Mouse (Mus musculus) adrenal gland, adult 2 months (tissue): Measurements from ENCODE around the gene Gphb5. TPM values are rescaled to one million over a fixed set of nuclear protein-coding genes. Genes with fewer than 3 reads are reported as not detected.

ENCODE experiments used
- DNase-seq: peaks from one replicate; pipeline ENCODE4 v3.0.0; 2021
- polyA plus RNA-seq: library from polyadenylated mRNA; depleted of rRNA; stranded (reverse); fragments of >200 nt; gene quantifications from 2 replicates; pipeline ENCODE4 v1.2.3, GENCODE M21; 2012; rRNA removed
- total RNA-seq, 2 experiments: library from RNA; stranded (reverse); gene quantifications; 2 replicates each; pipeline ENCODE4 v1.2.3; 2021

The Gphb5 gene
- total and polyA plus RNA-seq, 3 experiments = not detected

- DNase-seq = no peak
Measured at GRCm38 (mm10) chr12:75391526-75391925, 25.1 kb downstream of the Gphb5 start.

- peak; percentile 24 for DNase-seq
Measured at GRCm38 (mm10) chr12:75389308-75390135, 27.1 kb downstream of the Gphb5 start.

GRCm38 (mm10) chr12:75388521-75388920 is 28.1 kb downstream of the Gphb5 start:
- no peak for DNase-seq

GRCm38 (mm10) chr12:75387846-75388245 is 28.7 kb downstream of the Gphb5 start:
- no peak for DNase-seq

GRCm38 (mm10) chr12:75387156-75387555 is 29.4 kb downstream of the Gphb5 start:
- DNase-seq = no peak

GRCm38 (mm10) chr12:75386731-75387130 is 29.9 kb downstream of the Gphb5 start:
- no peak for DNase-seq

GRCm38 (mm10) chr12:75376126-75376525 is 40.5 kb downstream of the Gphb5 start:
- DNase-seq = no peak

- DNase-seq = no peak
Measured at GRCm38 (mm10) chr12:75375060-75375459, 41.5 kb downstream of the Gphb5 start.

GRCm38 (mm10) chr12:75374437-75374836 is 42.1 kb downstream of the Gphb5 start:
- DNase-seq = no peak

- DNase-seq = peak; percentile 32
Measured at GRCm38 (mm10) chr12:75369418-75369851, 47.1 kb downstream of the Gphb5 start.

GRCm38 (mm10) chr12:75368527-75368926 is 48.1 kb downstream of the Gphb5 start:
- DNase-seq = no peak

GRCm38 (mm10) chr12:75367371-75367770 is 49.2 kb downstream of the Gphb5 start:
- DNase-seq = no peak

- no peak for DNase-seq
Measured at GRCm38 (mm10) chr12:75365621-75366124, 50.9 kb downstream of the Gphb5 start.

- no peak for DNase-seq
Measured at GRCm38 (mm10) chr12:75364416-75364815, 52.2 kb downstream of the Gphb5 start.

- no peak for DNase-seq
Measured at GRCm38 (mm10) chr12:75362456-75362855, 54.1 kb downstream of the Gphb5 start.

Other genes starting within 250 kb of the Gphb5 start
- gene Kcnh5, start 239.4 kb downstream of the Gphb5 start, total RNA-seq = under 1 TPM in 1 of 2 experiments, not detected in 1; 0.14 TPM
- gene Kcnh5, start 239.4 kb downstream of the Gphb5 start, polyA plus RNA-seq = 0.02 TPM in 1 of 2 replicates, not detected in the other
- gene Rhoj, start 108.5 kb downstream of the Gphb5 start, total RNA-seq = 10 to 100 TPM; 13.8 to 20.3 TPM
- gene Rhoj, start 108.5 kb downstream of the Gphb5 start, polyA plus RNA-seq = 17.6 and 21.5 TPM in 2 replicates
- gene Ppp2r5e, start 179.5 kb upstream of the Gphb5 start, total RNA-seq = 10 to 100 TPM; 45.2 to 50.3 TPM
- 50.3 and 57.4 TPM in 2 replicates for gene Ppp2r5e, start 179.5 kb upstream of the Gphb5 start, polyA plus RNA-seq